Mouse (Mus musculus): ENCODE data around the gene Xpo4.
A peak's percentile ranks its signal among the peaks of the same experiment; 100 is the strongest.
"Not testable (repeated sequence)": the region's sequence is repeated elsewhere in the genome, so short reads cannot be mapped to it uniquely, and the experiment has no call there.

Gene Xpo4

DNA sequence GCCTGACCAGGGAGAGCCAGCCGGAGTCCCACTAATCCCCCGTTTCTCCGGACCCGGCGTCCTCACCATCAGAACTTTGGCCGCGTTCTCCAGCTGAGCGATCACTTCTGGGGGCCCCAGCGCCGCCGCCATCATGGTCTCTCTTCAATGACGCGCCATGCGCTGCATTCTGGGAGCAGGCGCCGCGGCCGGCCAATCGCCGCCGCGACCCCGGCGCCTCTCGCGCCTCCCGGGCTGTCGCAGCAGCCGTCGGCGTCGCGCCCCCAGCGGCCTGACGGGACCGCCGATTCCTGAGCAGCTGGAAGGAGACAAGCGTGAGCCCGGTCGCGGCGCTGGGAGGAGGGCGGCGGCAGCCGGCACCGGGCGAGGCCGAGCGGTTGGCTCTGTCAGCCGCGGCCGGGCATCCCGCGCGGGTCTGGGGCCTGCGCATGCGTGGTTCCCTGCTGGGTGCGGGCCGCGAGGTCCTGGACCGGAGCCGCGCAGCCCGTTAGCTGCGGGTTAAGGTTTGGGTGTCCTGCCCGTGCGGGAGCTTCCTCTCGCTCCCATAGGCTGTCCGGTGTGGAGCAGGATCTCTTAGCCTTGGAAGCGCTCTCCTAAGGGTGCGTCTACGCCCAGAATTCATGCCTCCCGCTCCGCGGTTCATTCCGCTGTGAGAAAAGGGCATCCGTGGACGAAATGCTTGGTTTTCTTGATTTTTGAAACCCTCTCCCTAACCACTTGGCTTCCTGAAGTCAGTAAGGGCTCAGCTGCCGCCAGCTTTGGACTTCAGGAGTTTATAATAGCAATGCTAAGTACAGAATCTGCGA lies at the start of gene Xpo4:
Gene Xpo4 (minus strand): TSS at position 609 of the 806 bp plus-strand sequence.
- DNase-seq (ENCODE audit: low read depth in 2 of 2, low spot score in 2 of 2) = peak; percentile 77

DNA sequence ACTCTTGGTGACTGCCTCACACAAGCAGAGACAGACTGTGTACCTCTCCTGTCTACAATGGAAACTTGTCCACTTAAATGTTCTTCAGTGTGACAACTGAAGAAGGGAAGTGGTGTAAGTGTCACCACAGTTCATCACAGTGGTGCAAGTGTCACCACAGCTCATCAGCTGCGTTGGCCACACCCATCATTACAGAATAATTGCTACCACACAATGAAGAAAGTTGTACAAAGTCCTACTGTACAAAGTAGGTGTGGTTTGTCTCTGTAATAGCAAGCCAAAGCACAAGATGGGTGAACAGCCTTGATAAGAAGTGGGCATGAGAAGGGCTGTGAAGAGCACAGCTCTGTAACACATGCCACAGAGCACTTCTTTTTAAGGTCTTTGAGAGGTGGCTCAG lies 47.7 kb upstream of the Xpo4 start:
- no peak for DNase-seq (ENCODE audit: low read depth in 2 of 2, low spot score in 2 of 2)

DNA sequence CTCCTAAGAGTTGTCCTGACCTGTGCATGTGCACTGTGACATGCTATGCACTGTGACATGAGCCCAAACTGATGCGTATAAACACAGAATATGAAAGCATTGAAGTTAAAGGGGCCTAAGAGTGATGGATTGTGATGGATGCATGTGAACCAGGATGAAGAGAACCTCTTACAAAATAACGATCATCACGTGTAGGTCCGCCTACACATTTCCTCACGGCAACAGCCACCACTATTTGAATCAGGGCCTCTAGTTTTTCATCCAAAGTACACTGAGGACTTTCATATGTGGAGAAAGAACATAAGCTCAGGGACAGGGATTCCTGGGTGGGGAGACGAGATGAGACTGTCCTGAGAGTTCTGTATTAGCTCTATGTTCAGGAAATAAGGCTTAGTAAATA lies 45.8 kb upstream of the Xpo4 start:
- DNase-seq (ENCODE audit: low read depth in 2 of 2, low spot score in 2 of 2) = no peak

DNA sequence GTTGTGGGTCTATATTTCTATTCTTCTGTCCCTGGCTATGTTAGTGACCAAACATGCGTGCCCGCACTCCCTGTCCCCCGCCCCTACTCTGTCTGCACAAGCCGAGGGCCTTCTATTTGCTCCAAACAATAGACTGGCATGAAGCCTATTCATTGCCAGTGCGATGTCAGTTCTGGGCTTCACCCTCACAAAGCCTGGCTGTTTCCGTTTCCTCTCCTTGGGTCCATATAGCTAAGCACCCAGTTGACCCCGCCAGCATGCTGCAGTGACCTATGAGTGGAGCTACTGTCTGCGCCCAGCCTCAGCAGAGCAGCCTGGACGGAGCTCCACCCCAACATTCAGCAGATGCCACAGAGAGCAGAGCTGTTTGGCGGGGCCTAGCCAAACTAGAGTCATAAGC lies 43.9 kb upstream of the Xpo4 start:
- no peak for DNase-seq (ENCODE audit: low read depth in 2 of 2, low spot score in 2 of 2)

DNA sequence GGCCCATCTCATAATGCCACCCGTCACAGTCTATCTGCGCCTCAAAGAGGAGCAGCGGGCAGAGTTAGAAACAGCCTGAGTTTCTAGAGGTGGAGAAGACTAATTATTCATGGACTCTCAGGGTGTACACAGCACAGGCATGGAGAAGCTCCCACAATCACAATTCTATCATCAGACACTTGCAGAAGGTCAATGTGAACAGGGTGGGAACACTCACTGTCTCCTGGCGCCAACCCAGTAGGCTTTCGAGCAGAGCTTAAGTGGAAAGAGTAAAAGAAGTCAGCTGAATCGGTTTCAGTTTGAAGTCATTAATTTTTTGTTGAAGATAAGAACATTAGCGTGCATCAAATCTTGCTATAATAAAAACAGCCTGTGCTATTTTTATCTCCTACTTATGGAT lies 43.4 kb upstream of the Xpo4 start:
- no peak for DNase-seq (ENCODE audit: low read depth in 2 of 2, low spot score in 2 of 2)

DNA sequence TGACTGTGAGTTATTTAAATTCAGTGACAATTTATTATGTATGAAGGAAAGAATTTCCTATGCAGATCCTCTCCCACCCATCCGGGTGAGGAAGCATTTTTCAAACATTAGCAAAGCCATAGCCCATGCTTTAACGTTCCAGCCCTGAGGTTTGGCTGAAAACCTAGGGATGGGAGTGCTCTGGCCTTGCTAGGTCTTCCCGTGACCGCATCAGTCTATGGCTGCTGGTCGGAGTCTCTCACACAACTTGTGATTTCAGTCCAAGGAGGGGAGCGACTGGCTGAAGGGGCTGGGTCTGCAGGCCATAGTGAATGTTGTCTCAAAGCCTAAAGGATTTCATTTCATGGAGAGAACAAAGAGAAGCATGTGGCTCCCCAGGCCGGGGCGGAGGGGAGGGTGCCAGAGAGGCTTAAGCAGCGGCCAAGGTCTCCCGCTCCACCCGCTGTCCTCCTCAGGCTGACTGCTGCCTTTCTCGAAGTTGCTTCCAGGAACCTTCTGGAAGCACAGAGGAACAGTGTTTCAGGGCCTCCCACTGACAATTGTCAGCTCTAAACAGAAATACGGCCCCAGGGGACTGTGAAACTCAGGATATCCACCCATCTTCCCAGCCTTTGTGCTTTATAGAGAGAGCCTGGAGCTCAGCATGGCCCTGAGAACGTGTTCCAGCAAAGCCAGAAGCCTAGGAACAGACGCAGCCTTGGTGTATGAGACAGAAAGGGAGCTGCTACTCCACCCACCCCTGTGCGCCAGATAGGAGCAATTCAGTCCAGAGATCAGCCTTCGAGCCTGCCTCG lies 42.1 kb upstream of the Xpo4 start:
- DNase-seq (ENCODE audit: low read depth in 2 of 2, low spot score in 2 of 2) = no peak

DNA sequence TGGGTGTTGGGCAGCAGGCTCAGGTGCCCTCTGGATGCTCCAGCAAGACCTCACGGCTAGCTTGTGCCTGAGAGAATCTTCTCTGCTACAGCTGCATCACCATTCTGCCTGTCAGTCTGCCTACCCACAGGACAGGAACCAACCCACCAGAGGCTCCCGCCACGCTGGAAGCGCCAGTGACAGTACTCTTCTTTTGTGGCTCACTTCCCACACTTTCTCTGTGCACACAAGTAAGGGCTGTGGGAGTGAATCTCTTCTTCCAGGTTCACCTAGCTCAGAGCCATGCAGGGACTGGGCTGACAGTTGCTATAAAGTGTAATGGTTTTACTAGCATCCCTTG lies 41.5 kb upstream of the Xpo4 start:
- no peak for DNase-seq (ENCODE audit: low read depth in 2 of 2, low spot score in 2 of 2)

DNA sequence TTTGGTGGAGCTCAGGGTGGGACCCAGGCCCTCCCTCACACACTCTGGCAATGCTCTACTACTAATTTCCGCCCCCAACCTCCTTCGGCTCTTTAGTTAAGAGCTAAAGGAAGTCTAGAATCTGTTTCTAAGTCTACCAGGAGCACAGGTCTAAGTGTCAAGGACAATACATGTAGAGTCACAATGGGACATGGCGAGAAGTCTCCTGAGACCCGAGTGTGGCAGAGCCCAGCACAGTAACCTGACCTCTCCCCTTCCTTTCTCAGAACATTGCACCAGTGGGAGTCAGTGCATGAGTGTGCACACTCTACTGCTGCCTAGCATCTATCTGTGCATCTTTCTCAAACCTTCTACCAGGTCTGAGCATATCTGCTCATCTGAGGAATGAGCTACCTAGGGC lies 40.5 kb upstream of the Xpo4 start:
- DNase-seq (ENCODE audit: low read depth in 2 of 2, low spot score in 2 of 2) = no peak

DNA sequence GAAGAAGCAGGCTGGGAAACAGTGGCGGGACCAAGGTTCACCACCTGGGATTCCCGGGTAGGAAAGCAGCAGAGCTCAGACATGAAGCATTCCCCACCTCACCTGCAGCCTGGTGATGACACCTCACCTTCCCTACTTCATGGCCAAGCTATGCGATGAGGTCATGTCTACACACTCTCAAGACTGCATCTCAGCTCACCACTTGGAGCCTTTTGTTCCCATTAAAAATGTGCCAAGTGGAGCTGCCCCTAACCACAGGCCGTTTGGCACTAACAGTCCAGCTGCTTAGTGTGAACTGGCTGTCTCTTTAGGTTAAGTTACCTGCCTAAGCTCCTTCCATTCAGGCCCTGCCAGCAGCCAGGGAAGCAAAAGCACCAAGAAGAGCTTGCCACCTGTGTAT lies 39.8 kb upstream of the Xpo4 start:
- no peak for DNase-seq (ENCODE audit: low read depth in 2 of 2, low spot score in 2 of 2)

DNA sequence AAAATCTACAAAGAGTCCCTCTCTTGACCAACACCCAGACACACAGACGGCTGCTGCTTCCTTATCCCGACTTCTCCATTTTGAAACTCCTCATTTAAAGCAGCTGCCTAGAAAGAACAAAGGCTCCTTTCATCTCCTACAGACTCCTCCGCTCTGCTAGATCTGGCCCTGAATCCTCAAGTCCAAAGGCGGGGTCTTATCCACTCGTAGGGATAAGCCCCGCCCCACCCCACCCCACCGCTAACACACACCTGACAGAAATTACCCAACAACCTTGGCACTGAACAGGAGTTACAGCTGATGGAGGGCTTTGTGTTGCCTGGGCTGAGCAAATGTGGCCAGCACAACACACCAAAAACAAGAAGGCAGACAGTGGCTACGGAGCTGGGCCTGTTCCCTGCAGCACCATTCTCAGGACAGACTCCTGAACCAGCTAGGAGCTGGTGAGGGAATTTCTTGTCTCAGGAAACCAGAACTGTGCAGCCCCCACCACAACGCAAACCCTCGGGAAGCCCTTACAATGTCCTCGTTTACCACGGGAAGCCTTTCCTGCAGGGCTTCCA lies 36.8 kb upstream of the Xpo4 start:
- DNase-seq (ENCODE audit: low read depth in 2 of 2, low spot score in 2 of 2) = no peak

DNA sequence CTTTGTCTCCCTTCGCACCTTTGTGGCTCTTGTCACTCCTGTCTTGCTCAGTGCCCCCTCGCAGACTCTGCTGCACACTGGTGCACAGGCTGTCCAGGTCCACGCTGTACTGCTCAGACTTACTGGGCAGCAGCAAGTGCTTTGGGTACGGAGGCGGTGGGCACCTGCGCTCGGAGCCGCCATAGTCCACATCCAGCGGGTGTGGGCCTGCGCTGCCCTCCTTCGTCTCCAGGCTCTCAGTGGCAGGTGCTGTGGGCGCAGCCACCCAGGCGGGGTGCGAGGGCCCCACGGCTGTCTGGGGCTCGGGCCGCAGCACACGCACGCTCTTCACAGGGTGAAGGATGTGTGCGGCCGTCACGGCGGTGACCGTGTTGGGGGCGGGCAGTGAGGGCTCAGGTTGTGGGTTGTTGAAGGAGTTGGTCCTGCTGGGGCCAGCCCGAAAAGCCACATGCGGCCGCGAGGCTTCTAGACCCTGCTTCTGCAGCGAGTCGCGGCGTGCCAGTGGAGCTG lies 34.3 kb upstream of the Xpo4 start:
- no peak for DNase-seq (ENCODE audit: low read depth in 2 of 2, low spot score in 2 of 2)

DNA sequence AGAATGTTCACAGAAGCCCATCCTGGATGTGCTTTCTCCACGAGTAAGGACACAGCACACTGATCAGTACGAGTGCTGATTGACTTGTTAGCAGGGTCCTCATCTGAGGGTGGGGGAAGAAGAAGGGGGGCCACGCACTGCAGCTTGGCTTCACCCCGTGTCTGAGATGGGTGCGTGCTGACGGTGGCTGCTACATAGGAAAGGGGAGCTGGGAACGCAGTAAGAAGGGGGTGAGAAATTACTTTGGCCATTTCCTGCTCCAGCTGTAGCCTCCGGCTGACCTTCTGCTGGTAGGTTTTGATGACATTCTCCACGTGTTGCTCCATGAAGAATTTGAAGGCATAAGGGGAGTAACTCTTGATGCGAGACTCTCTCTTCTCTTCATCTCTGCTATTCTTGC lies 33.8 kb upstream of the Xpo4 start:
- DNase-seq (ENCODE audit: low read depth in 2 of 2, low spot score in 2 of 2) = no peak

DNA sequence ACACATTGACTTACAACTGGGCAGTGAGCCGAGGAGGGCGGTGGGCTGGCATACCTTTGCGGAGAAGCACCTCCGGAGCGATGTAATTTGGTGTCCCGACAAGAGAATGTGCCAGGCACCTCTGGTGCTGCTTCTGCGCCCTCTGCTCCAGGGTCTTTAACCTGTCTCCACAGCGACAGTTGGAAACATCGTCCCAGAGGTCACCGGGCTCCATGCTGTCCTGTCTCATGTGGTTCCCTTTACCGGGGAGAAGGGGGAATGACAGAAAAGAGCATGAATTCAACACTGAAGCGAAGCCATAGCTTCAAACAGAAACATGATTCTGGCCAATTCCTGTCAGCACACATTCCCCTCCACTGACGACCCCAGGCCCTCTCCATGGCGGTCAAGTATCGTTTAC lies 30.8 kb upstream of the Xpo4 start:
- DNase-seq (ENCODE audit: low read depth in 2 of 2, low spot score in 2 of 2) = no peak

DNA sequence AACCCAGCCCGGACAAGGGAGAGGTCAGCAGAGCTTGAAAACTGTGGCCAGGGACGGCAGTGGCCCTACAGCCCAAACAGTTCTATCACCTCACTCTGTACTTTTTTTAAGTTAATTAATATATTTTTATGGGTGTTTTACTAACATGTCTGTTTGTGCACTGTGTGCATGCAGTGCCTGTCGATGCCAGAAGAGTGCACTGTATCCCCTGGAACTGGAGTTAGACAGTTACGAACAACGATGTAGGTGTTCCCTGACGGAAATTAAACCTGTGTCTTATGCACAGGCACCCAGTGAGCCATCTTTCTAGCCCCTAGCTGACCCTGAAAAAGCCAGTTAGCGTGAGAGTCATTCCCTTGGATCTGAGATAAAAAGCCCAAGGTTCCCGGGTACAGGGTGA lies 30.3 kb upstream of the Xpo4 start:
- no peak for DNase-seq (ENCODE audit: low read depth in 2 of 2, low spot score in 2 of 2)

DNA sequence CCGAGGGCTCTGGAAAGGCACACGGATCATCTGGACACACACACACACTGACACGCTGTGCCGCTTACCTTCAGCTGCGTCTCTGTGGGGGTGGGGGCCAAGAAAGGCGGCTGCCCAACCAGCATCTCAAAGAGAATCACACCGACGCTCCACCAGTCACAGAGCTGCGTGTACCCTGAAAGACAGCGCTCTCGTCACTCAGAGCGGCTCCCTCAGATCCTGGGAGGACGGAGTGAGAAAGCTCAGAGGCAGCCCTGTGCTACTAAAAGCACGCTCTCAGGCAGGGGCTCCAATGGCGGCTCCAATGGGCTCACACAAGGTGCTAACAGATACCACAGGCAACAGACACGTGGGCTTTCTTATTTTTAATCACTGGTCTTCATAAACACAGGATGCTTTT lies 29.0 kb upstream of the Xpo4 start:
- no peak for DNase-seq (ENCODE audit: low read depth in 2 of 2, low spot score in 2 of 2)

DNA sequence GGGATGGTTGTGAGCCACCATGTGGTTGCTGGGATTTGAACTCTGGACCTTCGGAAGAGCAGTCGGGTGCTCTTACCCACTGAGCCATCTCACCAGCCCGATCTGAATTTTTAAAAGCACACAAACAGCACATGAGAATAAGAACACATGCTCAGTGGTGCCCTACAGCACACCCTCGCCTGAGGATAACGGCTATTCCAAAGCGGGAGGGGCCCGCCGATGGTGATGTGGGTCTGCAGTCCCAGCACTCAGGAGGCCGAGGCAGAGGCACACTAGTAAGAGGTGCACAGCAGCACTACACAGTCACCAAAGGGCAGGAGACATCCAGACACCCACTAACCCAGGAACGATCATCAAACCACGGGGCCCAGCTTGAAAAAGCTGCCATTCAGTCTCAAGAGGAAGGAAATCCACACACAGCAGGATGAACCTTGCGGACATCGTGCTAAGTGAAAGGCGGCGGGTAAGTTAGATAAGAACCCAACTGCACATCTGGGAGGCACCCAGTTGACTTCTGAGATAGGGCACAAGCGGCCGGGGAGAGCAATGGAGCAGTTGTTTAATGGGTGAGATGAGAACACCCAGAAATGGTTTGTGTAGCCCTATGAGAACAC lies 27.4 kb upstream of the Xpo4 start:
- no peak for DNase-seq (ENCODE audit: low read depth in 2 of 2, low spot score in 2 of 2)

DNA sequence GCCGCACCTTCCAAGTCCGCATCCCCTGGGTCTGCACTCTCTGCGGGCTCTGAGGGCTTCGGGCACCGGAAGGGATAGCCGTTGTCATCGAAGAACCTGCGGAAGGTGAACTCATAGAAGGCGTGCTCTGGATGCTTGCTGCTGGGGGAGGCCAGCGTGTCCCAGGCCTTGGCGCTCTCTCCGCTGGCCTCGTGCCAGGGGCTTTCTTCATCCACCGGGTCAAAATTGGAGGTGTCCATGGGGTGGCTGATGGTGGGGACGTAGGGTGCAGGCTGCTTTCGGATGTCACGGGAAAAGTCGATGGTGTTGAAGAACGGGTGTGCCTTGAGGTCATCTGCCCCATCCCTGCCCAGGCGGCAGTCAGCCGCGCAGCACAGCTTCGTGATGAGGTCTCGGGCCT lies 26.1 kb upstream of the Xpo4 start:
- DNase-seq (ENCODE audit: low read depth in 2 of 2, low spot score in 2 of 2) = no peak

DNA sequence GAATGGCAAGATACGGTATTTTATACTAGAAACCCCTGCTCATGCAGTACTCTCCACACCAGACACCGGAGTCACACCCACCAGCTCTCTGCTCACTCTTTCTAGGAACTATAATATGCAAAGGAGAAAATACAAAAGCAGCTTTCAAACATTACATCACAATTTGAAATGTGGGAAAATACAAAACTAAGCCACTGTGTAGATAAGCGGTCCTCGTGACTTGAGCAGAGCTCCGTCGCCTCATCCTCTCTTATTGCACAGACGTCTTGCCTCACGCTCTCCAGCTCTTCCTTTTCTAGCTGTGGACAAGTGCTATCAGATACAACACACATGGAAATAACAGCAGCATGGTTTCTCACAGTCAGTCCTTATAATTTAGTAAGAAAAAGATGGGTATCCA lies 25.5 kb upstream of the Xpo4 start:
- DNase-seq (ENCODE audit: low read depth in 2 of 2, low spot score in 2 of 2) = no peak

DNA sequence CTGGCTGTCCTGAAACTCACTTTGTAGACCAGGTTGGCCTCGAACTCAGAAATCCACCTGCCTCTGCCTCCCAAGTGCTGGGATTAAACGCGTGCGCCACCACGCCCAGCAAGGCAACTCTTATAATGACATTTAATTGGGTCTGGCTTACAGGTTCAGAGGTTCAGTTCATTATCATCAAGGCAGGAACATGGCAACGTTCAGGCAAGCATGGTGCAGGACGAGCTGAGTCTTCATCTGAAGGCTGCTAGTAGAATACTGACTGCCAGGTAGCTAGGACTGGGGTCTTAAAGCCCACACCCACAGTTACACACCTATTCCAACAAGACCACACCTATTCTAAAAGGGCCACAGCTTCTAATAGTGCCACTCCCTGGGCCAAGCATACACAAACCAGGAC lies 22.8 kb upstream of the Xpo4 start:
- not testable (repeated sequence) for DNase-seq (ENCODE audit: low read depth in 2 of 2, low spot score in 2 of 2)

DNA sequence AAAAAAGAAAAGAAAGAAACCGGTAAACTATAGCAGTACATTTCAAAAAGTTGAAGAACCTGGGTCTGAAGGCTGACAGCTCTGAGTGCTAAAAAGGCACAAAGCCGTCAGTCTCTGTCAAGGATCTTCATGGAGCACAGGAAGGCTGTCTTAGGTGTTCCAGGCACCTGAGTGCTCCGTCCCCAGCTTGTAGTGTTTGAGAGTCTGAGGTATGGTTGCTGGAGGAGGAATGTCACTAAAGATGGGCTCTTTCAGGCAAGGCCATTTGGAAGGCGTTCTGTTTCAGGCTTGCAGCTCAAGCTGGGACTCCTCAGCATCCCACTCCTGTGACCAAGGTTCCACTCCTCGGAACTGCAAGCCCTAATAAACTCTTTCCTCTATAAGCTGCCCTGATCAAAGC lies 22.2 kb upstream of the Xpo4 start:
- DNase-seq (ENCODE audit: low read depth in 2 of 2, low spot score in 2 of 2) = no peak

DNA sequence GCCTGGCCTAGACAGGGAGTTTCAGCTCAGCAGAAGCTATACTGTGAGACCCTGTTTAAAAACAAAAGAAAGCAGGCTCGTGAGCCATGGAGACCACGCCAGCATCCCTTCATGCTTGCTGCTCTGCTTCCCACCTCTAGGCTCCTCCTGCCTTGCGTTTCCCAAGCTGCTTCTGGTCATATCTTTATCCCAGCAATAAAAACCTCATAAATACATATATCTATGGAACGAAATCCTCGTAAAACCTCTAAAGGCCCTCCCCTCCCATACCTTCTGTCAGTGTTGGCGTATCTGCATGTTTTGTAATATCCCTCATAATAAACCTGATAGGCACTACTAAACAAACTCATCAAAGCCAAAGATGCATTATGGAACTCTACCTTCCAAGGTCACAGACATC lies 21.4 kb upstream of the Xpo4 start:
- DNase-seq (ENCODE audit: low read depth in 2 of 2, low spot score in 2 of 2) = no peak

DNA sequence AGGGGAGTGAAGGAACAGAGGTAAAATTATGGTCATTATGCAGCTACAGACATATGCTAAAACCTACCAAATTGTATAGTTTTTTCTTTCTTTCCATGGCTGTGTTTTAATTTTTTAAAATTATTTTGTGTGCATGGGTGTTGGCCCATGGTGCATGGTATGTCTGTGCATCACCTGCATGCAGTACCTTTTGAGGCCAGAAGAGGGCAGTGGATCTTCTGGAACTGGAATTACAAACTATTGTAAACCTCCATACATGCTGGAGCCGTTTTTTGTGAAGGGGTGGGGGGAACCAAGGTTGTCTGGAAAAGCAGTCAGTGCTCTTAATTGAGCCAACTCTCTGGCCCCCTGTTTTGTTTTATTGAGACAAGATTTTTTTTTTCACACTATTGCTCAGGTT lies 19.3 kb upstream of the Xpo4 start:
- DNase-seq (ENCODE audit: low read depth in 2 of 2, low spot score in 2 of 2) = peak; percentile 56 to 75

All from CD8-positive naive resting alpha-beta T cell, adult 2 months (primary cell).